Mouse (Mus musculus) neural tube, embryonic 12.5 days (tissue): ENCODE measurements at regions not wholly inside any gene's neighbourhood (a gene's known extent, or its start where the extent isn't known, plus 50 kb on each side); places are given as distances from the start of the nearest gene placed in this dataset.

ENCODE experiments used
- ATAC-seq: fragments of 200-750 bp; cut with Nextera tagmentation; 2 replicates; pipeline ENCODE4 v1.8.0; 2017; ENCODE audit warnings: low read depth, mild to moderate bottlenecking, moderate TSS enrichment, moderate library complexity; ENCODE audit not compliant: low FRiP score
- H3K27ac ChIP-seq: fragments of 300-500 bp; sonication (generic); 2 replicates; pipeline ENCODE4 v1.5.1; 2016
- H3K27me3 ChIP-seq: fragments of 300-500 bp; sonication (generic); replicated peaks from 2 replicates; pipeline ENCODE4 v1.6.1; 2016; ENCODE audit warnings: mild to moderate bottlenecking
- H3K36me3 ChIP-seq: fragments of 300-500 bp; sonication (generic); 2 replicates; pipeline ENCODE4 v1.6.1; 2016; ENCODE audit warnings: mild to moderate bottlenecking
- H3K4me1 ChIP-seq: fragments of 300-500 bp; sonication (generic); 2 replicates; pipeline ENCODE4 v1.6.1; 2016
- H3K4me2 ChIP-seq: fragments of 300-500 bp; sonication (generic); replicated peaks from 2 replicates; pipeline ENCODE4 v1.6.1; 2016; ENCODE audit warnings: mild to moderate bottlenecking
- H3K4me3 ChIP-seq: fragments of 300-500 bp; sonication (generic); 2 replicates; pipeline ENCODE4 v1.5.1; 2016
- H3K9ac ChIP-seq: fragments of 300-500 bp; sonication (generic); 2 replicates; pipeline ENCODE4 v1.6.1; 2016; ENCODE audit warnings: mild to moderate bottlenecking
- H3K9me3 ChIP-seq: fragments of 300-500 bp; sonication (generic); 2 replicates; pipeline ENCODE4 v1.6.1; 2016; ENCODE audit warnings: mild to moderate bottlenecking
- WGBS: fragments of 180-500 bp; shearing (Covaris S2); methylation state at CpG from one replicate; pipeline ENCODE4 v1.1.7; 2016; 5-methylcytosine and 5-hydroxymethylcytosine counted together

GRCm38 (mm10) chr14:24646239-24646848, 159.4 kb downstream of the Rps24 start:
- no peak overlapping the region for H3K4me3 ChIP-seq
- ATAC-seq = no peak
- H3K27ac ChIP-seq = no peak overlapping the region
- H3K4me2 ChIP-seq = no peak overlapping the region
- H3K9me3 ChIP-seq = no peaks in the 10 kb centered on the region
- H3K4me1 ChIP-seq = peaks cover 16% of the 10 kb centered on the region
- 0 out of 2 replicates have a peak overlapping the region, but pooled peaks have one; percentile 1 for H3K9ac ChIP-seq
- no peaks in the 10 kb centered on the region for H3K36me3 ChIP-seq
- H3K27me3 ChIP-seq = no peaks in the 10 kb centered on the region
- WGBS = 90% methylated on average over 6 of the region's 6 CpGs

- H3K36me3 ChIP-seq = no peaks in the 10 kb centered on the region
- WGBS = 88% methylated on average over 4 of the region's 4 CpGs
- H3K27ac ChIP-seq = no peak overlapping the region
- ATAC-seq = no peak
- H3K4me1 ChIP-seq = peaks cover 12% of the 10 kb centered on the region; the same call in 1 of the 2 replicates
- H3K27me3 ChIP-seq = no peaks in the 10 kb centered on the region
- H3K9ac ChIP-seq = no peak overlapping the region
- H3K4me3 ChIP-seq = no peak overlapping the region
- no peaks in the 10 kb centered on the region for H3K9me3 ChIP-seq
- no peak overlapping the region for H3K4me2 ChIP-seq
These were observed 160.8 kb downstream of the Rps24 start for GRCm38 (mm10) chr14:24647722-24648121.

GRCm38 (mm10) chr14:24650195-24650901, 163.4 kb downstream of the Rps24 start:
- no peak overlapping the region for H3K4me3 ChIP-seq
- 52% methylated on average over 7 of the region's 7 CpGs for WGBS
- peak overlapping the region; percentile 51 for H3K27ac ChIP-seq
- H3K4me2 ChIP-seq = no peak overlapping the region
- H3K9ac ChIP-seq = no peak overlapping the region
- ATAC-seq = peak; percentile 62
- H3K4me1 ChIP-seq = peaks cover 8% of the 10 kb centered on the region; the same call in 1 of the 2 replicates
- H3K27me3 ChIP-seq = no peaks in the 10 kb centered on the region
- H3K36me3 ChIP-seq = no peaks in the 10 kb centered on the region
- H3K9me3 ChIP-seq = no peaks in the 10 kb centered on the region

- ATAC-seq = no peak
- H3K4me1 ChIP-seq = peaks cover 12% of the 10 kb centered on the region
- WGBS = 24% methylated on average over 12 of the region's 12 CpGs
- peak overlapping the region; percentile 51 for H3K27ac ChIP-seq
- H3K36me3 ChIP-seq = no peaks in the 10 kb centered on the region
- H3K4me2 ChIP-seq = no peak overlapping the region
- no peak overlapping the region for H3K4me3 ChIP-seq
- no peak overlapping the region for H3K9ac ChIP-seq
- no peaks in the 10 kb centered on the region for H3K27me3 ChIP-seq
- no peaks in the 10 kb centered on the region for H3K9me3 ChIP-seq
These were observed 164.0 kb downstream of the Rps24 start for GRCm38 (mm10) chr14:24650902-24651270.

- H3K36me3 ChIP-seq = no peaks in the 10 kb centered on the region
- H3K4me3 ChIP-seq = no peak overlapping the region
- H3K27ac ChIP-seq = no peak overlapping the region
- H3K4me2 ChIP-seq = no peak overlapping the region
- H3K27me3 ChIP-seq = no peaks in the 10 kb centered on the region
- 77% methylated on average over 2 of the region's 2 CpGs for WGBS
- no peaks in the 10 kb centered on the region for H3K9me3 ChIP-seq
- no peak overlapping the region for H3K9ac ChIP-seq
- H3K4me1 ChIP-seq = peaks cover 12% of the 10 kb centered on the region
- no peak for ATAC-seq
These were observed 165.7 kb downstream of the Rps24 start for GRCm38 (mm10) chr14:24652591-24652990.

- Histone ChIP-seq H3K9ac (no peak overlapping the region), H3K36me3 (no peaks in the 10 kb centered on the region), H3K27ac (no peak overlapping the region), H3K27me3 (no peaks in the 10 kb centered on the region), H3K4me3 (no peak overlapping the region), H3K4me1 (peaks cover 8% of the 10 kb centered on the region; the same call in 1 of the 2 replicates), H3K9me3 (no peaks in the 10 kb centered on the region), H3K4me2 (no peak overlapping the region)
- 62% methylated on average over 9 of the region's 9 CpGs for WGBS
- no peak for ATAC-seq
These were observed 168.7 kb downstream of the Rps24 start for GRCm38 (mm10) chr14:24655580-24655979.

GRCm38 (mm10) chr14:24661797-24662196, 174.9 kb downstream of the Rps24 start:
- no peak overlapping the region for H3K4me3 ChIP-seq
- ATAC-seq = no peak
- H3K4me2 ChIP-seq = no peak overlapping the region
- WGBS = 73% methylated on average over 2 of the region's 2 CpGs
- H3K27ac ChIP-seq = no peak overlapping the region
- H3K9me3 ChIP-seq = no peaks in the 10 kb centered on the region
- H3K4me1 ChIP-seq = no peaks in the 10 kb centered on the region
- H3K36me3 ChIP-seq = no peaks in the 10 kb centered on the region
- H3K27me3 ChIP-seq = no peaks in the 10 kb centered on the region
- H3K9ac ChIP-seq = no peak overlapping the region

GRCm38 (mm10) chr14:24665210-24665609, 178.3 kb downstream of the Rps24 start:
- Histone ChIP-seq H3K4me2 (no peak overlapping the region), H3K9me3 (no peaks in the 10 kb centered on the region), H3K36me3 (no peaks in the 10 kb centered on the region), H3K4me1 (no peaks in the 10 kb centered on the region), H3K27me3 (no peaks in the 10 kb centered on the region), H3K27ac (no peak overlapping the region), H3K4me3 (no peak overlapping the region), H3K9ac (no peak overlapping the region)
- no peak for ATAC-seq
- 80% methylated on average over 4 of the region's 4 CpGs for WGBS
